Mouse (Mus musculus) brown adipose tissue, adult 24 weeks (tissue): ENCODE measurements around the gene Irf9. TPM values are rescaled to one million over a fixed set of nuclear protein-coding genes. Genes with fewer than 3 reads are reported as not detected.

Experiments used
- H3K27ac ChIP-seq: fragments of 200-500 bp; replicated peaks from 2 replicates; pipeline ENCODE4 v1.5.1; 2012; ENCODE audit warnings: low read depth, mild to moderate bottlenecking, low read length
- H3K4me1 ChIP-seq: fragments of 200-500 bp; 2 replicates; pipeline ENCODE4 v1.6.1; 2012; ENCODE audit warnings: low read length, mixed read lengths; ENCODE audit not compliant: control insufficient read depth, insufficient read depth, insufficient read length
- H3K4me3 ChIP-seq: fragments of 200-500 bp; 2 replicates; pipeline ENCODE4 v1.5.1; 2012; ENCODE audit warnings: low read depth, mild to moderate bottlenecking, low read length, moderate library complexity; ENCODE audit not compliant: insufficient read depth
- polyA plus RNA-seq: library from polyadenylated mRNA; stranded (reverse); fragments of >200 nt; gene quantifications from 2 replicates; pipeline ENCODE4 v1.2.4, GENCODE M21; 2012; ENCODE audit not compliant: missing spikeins, insufficient read depth, insufficient read length

The Irf9 gene
- polyA plus RNA-seq, 1 experiment, result 4.8 TPM

DNA sequence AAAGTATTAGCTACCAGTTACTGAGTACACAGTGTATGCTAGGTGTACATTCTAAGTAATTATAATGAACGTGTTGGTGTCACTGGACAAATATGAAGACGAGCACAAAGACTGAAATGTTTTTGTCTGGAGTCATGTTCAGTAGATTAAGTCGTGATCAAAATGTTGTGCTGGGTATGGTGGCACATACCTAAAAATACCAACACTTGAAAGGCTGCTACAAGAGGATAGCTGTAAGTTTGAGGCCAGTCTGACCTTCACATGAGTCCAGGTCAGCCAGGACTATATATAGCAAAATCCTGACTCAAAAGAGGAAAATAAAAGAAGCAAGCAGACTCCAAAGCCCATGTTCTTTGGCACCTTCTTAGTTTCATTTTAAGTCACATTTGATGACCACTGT, 53.6 kb downstream of the Irf9 start:
- H3K4me1 ChIP-seq, result peaks cover 3% of the 10 kb centered on the region; the same call in 1 of the 2 replicates
- H3K4me3 ChIP-seq, result no peak overlapping the region
- no peak overlapping the region for H3K27ac ChIP-seq

DNA sequence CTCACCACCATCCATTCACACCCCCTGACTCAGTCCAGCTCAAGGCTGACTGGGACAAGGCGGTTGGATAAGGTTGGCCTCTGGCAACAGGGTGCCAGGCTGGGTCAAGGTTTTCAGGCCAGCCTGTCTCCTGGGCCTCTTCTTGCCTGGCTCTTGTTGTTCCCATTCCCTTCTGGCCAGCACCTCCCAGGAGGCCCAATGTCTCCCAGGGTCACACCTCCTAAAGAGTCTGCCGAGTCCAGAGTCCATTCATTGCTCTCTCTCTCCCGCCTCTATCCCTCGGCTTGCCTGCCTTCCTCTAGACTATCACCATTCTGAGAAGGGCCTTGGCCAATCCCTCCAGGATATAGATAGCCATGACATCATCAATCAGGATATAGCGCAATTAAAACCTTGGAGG, 54.6 kb downstream of the Irf9 start:
- Histone ChIP-seq H3K27ac (no peak overlapping the region), H3K4me1 (peaks cover 3% of the 10 kb centered on the region; the same call in 1 of the 2 replicates), H3K4me3 (no peak overlapping the region)

Other genes starting within 250 kb of the Irf9 start
- gene Dhrs4, start 124.8 kb upstream of the Irf9 start, polyA plus RNA-seq, result 176 and 206 TPM in 2 replicates
- gene Carmil3, start 112.9 kb upstream of the Irf9 start, polyA plus RNA-seq, result 0.48 and 0.54 TPM in 2 replicates
- gene Cpne6, start 93.1 kb upstream of the Irf9 start, polyA plus RNA-seq, result not detected in 2 replicates
- gene Nrl, start 78.6 kb upstream of the Irf9 start, polyA plus RNA-seq, result not detected in 2 replicates
- gene Pck2, start 63.3 kb upstream of the Irf9 start, polyA plus RNA-seq, result 5.0 and 10.3 TPM in 2 replicates
- gene Dcaf11, start 43.6 kb upstream of the Irf9 start, polyA plus RNA-seq, result 45.4 and 56.7 TPM in 2 replicates
- not detected in 2 replicates for gene A730061H03Rik, start 43.2 kb upstream of the Irf9 start, polyA plus RNA-seq
- 4.7 and 5.4 TPM in 2 replicates for gene Fitm1, start 28.0 kb upstream of the Irf9 start, polyA plus RNA-seq
- 191 and 217 TPM in 2 replicates for gene Psme1, start 25.4 kb upstream of the Irf9 start, polyA plus RNA-seq
- gene Emc9, start 18.3 kb upstream of the Irf9 start, polyA plus RNA-seq, result 42.1 and 45.5 TPM in 2 replicates
- 248 and 256 TPM in 2 replicates for gene Psme2, start 12.5 kb upstream of the Irf9 start, polyA plus RNA-seq
- gene Rnf31, start 11.9 kb upstream of the Irf9 start, polyA plus RNA-seq, result 11.1 and 12.0 TPM in 2 replicates
- gene Rec8, start 14.5 kb downstream of the Irf9 start, polyA plus RNA-seq, result not detected in 2 replicates
- gene Ipo4, start 32.4 kb downstream of the Irf9 start, polyA plus RNA-seq, result 25.0 and 31.0 TPM in 2 replicates
- 2.7 and 3.4 TPM in 2 replicates for gene Gm49378, start 34.3 kb downstream of the Irf9 start, polyA plus RNA-seq
- gene Tm9sf1, start 40.2 kb downstream of the Irf9 start, polyA plus RNA-seq, result 21.6 and 26.6 TPM in 2 replicates
- not detected in 2 replicates for gene Tssk4, start 46.6 kb downstream of the Irf9 start, polyA plus RNA-seq
- 29.0 and 33.3 TPM in 2 replicates for gene Mdp1, start 56.9 kb downstream of the Irf9 start, polyA plus RNA-seq
- 19.8 and 20.3 TPM in 2 replicates for gene Gmpr2, start 68.4 kb downstream of the Irf9 start, polyA plus RNA-seq
- gene Nedd8, start 68.6 kb downstream of the Irf9 start, polyA plus RNA-seq, result 243 and 245 TPM in 2 replicates
- gene Tinf2, start 78.2 kb downstream of the Irf9 start, polyA plus RNA-seq, result 8.2 and 9.2 TPM in 2 replicates
- not detected in 2 replicates for gene Tgm1, start 110.4 kb downstream of the Irf9 start, polyA plus RNA-seq
- 8.9 and 10.1 TPM in 2 replicates for gene Rabggta, start 118.7 kb downstream of the Irf9 start, polyA plus RNA-seq
- 58.8 and 101 TPM in 2 replicates for gene Dhrs1, start 142.1 kb downstream of the Irf9 start, polyA plus RNA-seq
- gene Nop9, start 142.1 kb downstream of the Irf9 start, polyA plus RNA-seq, result 4.8 and 5.5 TPM in 2 replicates
- 16.3 and 27.9 TPM in 2 replicates for gene Cideb, start 154.9 kb downstream of the Irf9 start, polyA plus RNA-seq
- not detected in 2 replicates for gene Ltb4r2, start 157.9 kb downstream of the Irf9 start, polyA plus RNA-seq
- not detected in 2 replicates for gene Ltb4r1, start 162.4 kb downstream of the Irf9 start, polyA plus RNA-seq
- 4.1 and 6.3 TPM in 2 replicates for gene Adcy4, start 180.5 kb downstream of the Irf9 start, polyA plus RNA-seq
- gene Ripk3, start 185.3 kb downstream of the Irf9 start, polyA plus RNA-seq, result 3.7 and 5.0 TPM in 2 replicates
- 1.5 and 1.8 TPM in 2 replicates for gene Nfatc4, start 219.6 kb downstream of the Irf9 start, polyA plus RNA-seq